In the genomic region with DNA sequence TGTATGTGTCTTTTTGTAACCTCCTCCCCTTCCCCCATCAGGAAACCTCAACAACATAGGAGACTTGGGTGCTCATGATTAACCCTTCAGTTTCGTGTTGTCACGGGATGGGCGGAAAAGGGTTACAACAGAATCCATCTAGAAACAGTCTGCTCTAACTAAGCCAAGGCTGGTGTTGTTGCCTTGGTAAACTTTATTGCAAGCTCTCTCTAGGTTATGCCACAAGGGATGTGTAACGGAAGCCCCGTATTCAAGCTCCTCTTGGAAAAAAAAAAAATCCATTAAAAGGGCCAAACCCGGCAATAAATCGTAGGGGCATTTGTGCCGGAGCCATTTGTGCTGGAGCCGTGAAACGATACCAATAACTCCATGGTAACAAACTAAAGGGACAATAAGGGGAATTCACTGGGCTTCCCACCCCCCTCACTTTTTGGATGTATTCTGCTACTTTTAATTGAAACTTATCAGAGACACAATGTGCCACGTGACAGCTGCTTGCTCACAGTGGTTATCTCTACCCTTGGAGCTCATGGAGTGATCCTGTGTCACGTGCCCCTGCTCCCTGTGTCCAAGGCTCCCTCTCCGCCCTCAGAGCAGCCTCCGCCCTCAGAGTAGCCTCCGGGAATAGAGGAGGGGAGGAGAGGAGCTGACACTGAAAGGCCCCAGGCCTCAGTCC, we compare ENCODE assay signal across 10 mouse cellular contexts. TPM values are rescaled to one million over a fixed set of nuclear protein-coding genes. Genes with fewer than 3 reads are reported as not detected.
A peak's percentile ranks its signal among the peaks of the same experiment; 100 is the strongest.
DNase-seq lines count a peak whose midpoint lies in the region.
"Had no signal": no experiment of that assay in that cellular context is flagged by ENCODE, and none has a peak within 500 bp of the region (broad histone marks: within the 10 kb centered on the region; RNA-seq: fewer than 3 reads in every experiment).

No protein-coding gene starts in this region.

- no peaks in the 10 kb centered on the region for H3K9me3 ChIP-seq in heart, embryonic 10.5 days

- H3K36me3 ChIP-seq in heart, embryonic 10.5 days = no peaks in the 10 kb centered on the region

- intact Hi-C loops in left cerebral cortex, postnatal 25 days (cut with DNase I) = no loop called here

- H3K4me1 ChIP-seq in heart, embryonic 10.5 days = peaks cover 12% of the 10 kb centered on the region; the same call in 1 of the 2 replicates

- peak overlapping the region; percentile 72 for H3K27ac ChIP-seq in heart, embryonic 10.5 days

- 65% methylated on average over 15 of the region's 15 CpGs for WGBS in heart, embryonic 10.5 days

- H3K27me3 ChIP-seq in heart, embryonic 10.5 days (ENCODE audit: insufficient read depth, poor library complexity, severe bottlenecking) = no peaks in the 10 kb centered on the region

- no peak overlapping the region for H3K4me3 ChIP-seq in heart, embryonic 10.5 days

- DNase-seq in ES-CJ7 (ENCODE audit: low read depth, low spot score) = peak; percentile 92
- peak; percentile 82 for DNase-seq in adrenal gland, postnatal 14 days
- DNase-seq in heart, embryonic 10.5 days (ENCODE audit: low spot score) = peak; percentile 85
- DNase-seq in kidney, adult 9 months = peak; percentile 55
- DNase-seq in neural tube, embryonic 10.5 days (ENCODE audit: extremely low spot score, low spot score) = peak; percentile 57
- no peak for DNase-seq in left cerebral cortex, postnatal 25 days (ENCODE audit: low spot score in 2 of 2)
- no peak for DNase-seq in T-cell, adult 2 months (ENCODE audit: low spot score)
- DNase-seq in thymus, postnatal 4 days = no peak

RNA-seq across cellular contexts. Expression of a gene that starts 34.3 kb away (rescaled TPM):
- not detected in 2 replicates for total RNA-seq in adrenal gland, postnatal 14 days (2021)
- not detected in 2 replicates for polyA plus RNA-seq in heart, embryonic 10.5 days (2016; fragmentation: Nextera tagmentation; extraction: Ambion mirVana)
- total RNA-seq in left cerebral cortex, postnatal 25 days (2021) = not detected
- total RNA-seq: adrenal gland, postnatal 4 days; layer of hippocampus, adult 18-20 months had no signal

Comparison
In these comparisons a context has a peak if more than half of its experiments do, and no peak if none do; other contexts are left out.
1. DNase-seq: peak in ES-CJ7 (single experiment), adrenal gland, postnatal 14 days (single experiment), heart, embryonic 10.5 days (single experiment), kidney, adult 9 months (single experiment) and neural tube, embryonic 10.5 days (single experiment); none in left cerebral cortex, postnatal 25 days (0 of 2), T-cell, adult 2 months (single experiment) and thymus, postnatal 4 days (single experiment).